Mouse (Mus musculus) kidney, adult 9 months (tissue): ENCODE measurements around the gene Cyp4v3.

Experiments
- DNase-seq: peaks from one replicate; pipeline ENCODE4 v3.0.0; 2022

The Cyp4v3 gene

GRCm38 (mm10) chr8:45332685-45333409 is at the start of gene Cyp4v3:
TSS of gene Cyp4v3 (minus strand) at chr8:45333216.
- DNase-seq = peak; percentile 71

GRCm38 (mm10) chr8:45381963-45382347 is 48.9 kb upstream of the Cyp4v3 start, which contains the start of gene Fam149a:
TSS of gene Fam149a (minus strand) at chr8:45382291.
- DNase-seq = no peak

GRCm38 (mm10) chr8:45381075-45381962 is 48.3 kb upstream of the Cyp4v3 start:
- DNase-seq = no peak

- DNase-seq = no peak
Observed at GRCm38 (mm10) chr8:45380598-45380997, 47.6 kb upstream of the Cyp4v3 start.

- no peak for DNase-seq
Observed at GRCm38 (mm10) chr8:45374071-45374470, 41.1 kb upstream of the Cyp4v3 start.

- DNase-seq = no peak
Observed at GRCm38 (mm10) chr8:45367154-45367553, 34.1 kb upstream of the Cyp4v3 start.

- DNase-seq = peak; percentile 42
Observed at GRCm38 (mm10) chr8:45363220-45363619, 30.2 kb upstream of the Cyp4v3 start.

GRCm38 (mm10) chr8:45362323-45362722 is 29.3 kb upstream of the Cyp4v3 start:
- peak; percentile 67 for DNase-seq

- DNase-seq = peak; percentile 27
Observed at GRCm38 (mm10) chr8:45359091-45359605, 26.1 kb upstream of the Cyp4v3 start.

- DNase-seq = peak; percentile 47
Observed at GRCm38 (mm10) chr8:45358132-45358918, 25.3 kb upstream of the Cyp4v3 start.

- peak; percentile 52 for DNase-seq
Observed at GRCm38 (mm10) chr8:45355809-45356208, 22.8 kb upstream of the Cyp4v3 start.

GRCm38 (mm10) chr8:45345031-45345430 is 12.0 kb upstream of the Cyp4v3 start:
- peak; percentile 76 for DNase-seq

- no peak for DNase-seq
Observed at GRCm38 (mm10) chr8:45344298-45344697, 11.3 kb upstream of the Cyp4v3 start.

- DNase-seq = no peak
Observed at GRCm38 (mm10) chr8:45341630-45342628, 8.9 kb upstream of the Cyp4v3 start.

GRCm38 (mm10) chr8:45333493-45333892 is 477 bp upstream of the Cyp4v3 start:
- no peak for DNase-seq

GRCm38 (mm10) chr8:45330856-45331255 is 2.2 kb downstream of the Cyp4v3 start:
- DNase-seq = no peak

GRCm38 (mm10) chr8:45329206-45329980 is 3.6 kb downstream of the Cyp4v3 start:
- no peak for DNase-seq

- peak; percentile 35 for DNase-seq
Observed at GRCm38 (mm10) chr8:45327076-45327475, 5.9 kb downstream of the Cyp4v3 start.

- DNase-seq = no peak
Observed at GRCm38 (mm10) chr8:45324151-45324550, 8.9 kb downstream of the Cyp4v3 start.

GRCm38 (mm10) chr8:45321365-45321764 is 11.7 kb downstream of the Cyp4v3 start:
- no peak for DNase-seq

GRCm38 (mm10) chr8:45320930-45321329 is 12.1 kb downstream of the Cyp4v3 start:
- no peak for DNase-seq
